Mouse (Mus musculus): ENCODE results near the gene Gm19684.

- TF ChIP-seq CTCF (IDR thresholded peaks at IDR 0.05) (no peak), EP300 (IDR thresholded peaks at IDR 0.05) (no peak)
These were observed 46.7 kb downstream of the Gm19684 start, which contains the start of gene Gm8909 for GRCm38 (mm10) chr17:36168039-36168652.
